Mouse (Mus musculus) hindbrain, embryonic 15.5 days (tissue): ENCODE results near the gene Cabp5. TPM values are rescaled to one million over a fixed set of nuclear protein-coding genes. Genes with fewer than 3 reads are reported as not detected.
"Not testable (repeated sequence)": the region's sequence is repeated elsewhere in the genome, so short reads cannot be mapped to it uniquely, and the experiment has no call there.

Experiments
- ATAC-seq: fragments of 200-750 bp; cut with Nextera tagmentation; 2 replicates; pipeline ENCODE4 v1.8.0; 2017; ENCODE audit warnings: low read depth, moderate number of reproducible peaks, moderate TSS enrichment; ENCODE audit not compliant: low FRiP score
- H3K27ac ChIP-seq: fragments of 300-500 bp; sonication (generic); replicated peaks from 2 replicates; pipeline ENCODE4 v1.5.1; 2015; ENCODE audit warnings: mild to moderate bottlenecking, inconsistent platforms
- H3K27me3 ChIP-seq: fragments of 300-500 bp; sonication (generic); 2 replicates; pipeline ENCODE4 v1.6.1; 2015; ENCODE audit warnings: control low read depth, inconsistent platforms
- H3K36me3 ChIP-seq: fragments of 300-500 bp; sonication (generic); 2 replicates; pipeline ENCODE4 v1.6.1; 2015; ENCODE audit warnings: control low read depth, inconsistent platforms
- H3K4me1 ChIP-seq: fragments of 300-500 bp; sonication (generic); replicated peaks from 2 replicates; pipeline ENCODE4 v1.6.1; 2015; ENCODE audit warnings: control low read depth, inconsistent platforms
- H3K4me2 ChIP-seq: fragments of 300-500 bp; sonication (generic); 2 replicates; pipeline ENCODE4 v1.6.1; 2015; ENCODE audit warnings: moderate library complexity, mild to moderate bottlenecking, inconsistent platforms
- H3K4me3 ChIP-seq: fragments of 300-500 bp; sonication (generic); 2 replicates; pipeline ENCODE4 v1.5.1; 2015; ENCODE audit warnings: mild to moderate bottlenecking, inconsistent platforms
- H3K9ac ChIP-seq: fragments of 300-500 bp; sonication (generic); 2 replicates; pipeline ENCODE4 v1.6.1; 2015; ENCODE audit warnings: inconsistent platforms
- H3K9me3 ChIP-seq: fragments of 300-500 bp; sonication (generic); 2 replicates; pipeline ENCODE4 v1.6.1; 2016; ENCODE audit warnings: control low read depth, inconsistent platforms
- WGBS: fragments of 180-500 bp; shearing (Covaris S2); methylation state at CpG from one replicate; pipeline ENCODE4 v1.1.7; 2015; 5-methylcytosine and 5-hydroxymethylcytosine counted together
- polyA plus RNA-seq: library from polyadenylated mRNA; unstranded; fragments of >200 nt; fragmentation: Nextera tagmentation; extraction: Ambion mirVana; gene quantifications from 2 replicates; pipeline ENCODE4 v1.2.1, GENCODE M21; 2015

Gene Cabp5
- 0.09 TPM in 2 replicates for polyA plus RNA-seq

DNA sequence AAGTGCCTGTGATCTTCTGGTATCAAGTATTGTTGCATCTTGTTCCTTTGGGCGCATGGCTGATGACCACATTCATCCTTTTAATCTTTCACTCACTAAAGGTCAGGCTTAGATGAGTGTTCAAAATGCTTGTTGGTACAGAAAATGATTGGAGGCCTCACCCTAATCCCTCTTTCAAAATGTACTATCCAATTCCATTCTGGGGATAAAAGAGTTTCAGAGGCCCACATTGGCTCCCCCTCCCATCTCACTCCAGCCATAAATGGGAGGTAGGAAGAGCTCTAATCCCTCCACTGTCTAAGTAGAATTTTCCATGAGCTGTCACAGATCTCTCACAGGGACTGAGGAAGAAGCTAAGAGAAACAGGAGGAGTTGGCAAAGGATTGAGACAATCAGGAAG is at the start of gene Cabp5:
Gene Cabp5 (plus strand): TSS at position 301 of the 400 bp plus-strand sequence.
- Histone ChIP-seq H3K4me3 (no peak within 1 kb of the TSS), H3K9ac (no peak within 1 kb of the TSS), H3K36me3 (no peaks in the 10 kb centered on the region), H3K27ac (no peak within 1 kb of the TSS), H3K4me2 (no peak within 1 kb of the TSS), H3K27me3 (no peaks in the 10 kb centered on the region), H3K9me3 (no peaks in the 10 kb centered on the region), H3K4me1 (no peaks in the 10 kb centered on the region)
- 83% methylated on average over 1 of the region's 1 CpGs for WGBS
- no peak for ATAC-seq

DNA sequence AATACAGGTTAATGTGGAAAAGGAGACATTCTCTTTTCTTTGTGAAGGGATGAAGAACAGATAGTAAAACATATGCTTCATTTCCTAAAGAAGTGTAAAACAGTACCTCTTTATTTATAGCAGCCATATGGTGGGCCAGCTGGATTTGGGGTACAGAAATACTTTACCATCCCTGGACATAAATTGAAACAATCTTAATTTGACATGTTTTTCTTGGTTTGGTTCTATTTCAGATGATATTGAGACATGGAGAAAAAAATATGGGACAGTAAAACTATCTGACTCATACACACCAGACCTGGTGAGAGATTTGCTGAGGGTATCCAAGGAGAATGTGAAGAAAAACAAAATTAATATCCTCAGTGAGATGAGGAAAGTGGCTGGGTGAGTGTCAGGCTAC is 42.0 kb upstream of the Cabp5 start:
- no peak overlapping the region for H3K9ac ChIP-seq
- peaks cover 46% of the 10 kb centered on the region for H3K36me3 ChIP-seq
- no peaks in the 10 kb centered on the region for H3K27me3 ChIP-seq
- no peak overlapping the region for H3K27ac ChIP-seq
- no peak overlapping the region for H3K4me2 ChIP-seq
- H3K4me1 ChIP-seq, result no peaks in the 10 kb centered on the region
- H3K4me3 ChIP-seq, result no peak overlapping the region
- no peaks in the 10 kb centered on the region for H3K9me3 ChIP-seq
- no peak for ATAC-seq

DNA sequence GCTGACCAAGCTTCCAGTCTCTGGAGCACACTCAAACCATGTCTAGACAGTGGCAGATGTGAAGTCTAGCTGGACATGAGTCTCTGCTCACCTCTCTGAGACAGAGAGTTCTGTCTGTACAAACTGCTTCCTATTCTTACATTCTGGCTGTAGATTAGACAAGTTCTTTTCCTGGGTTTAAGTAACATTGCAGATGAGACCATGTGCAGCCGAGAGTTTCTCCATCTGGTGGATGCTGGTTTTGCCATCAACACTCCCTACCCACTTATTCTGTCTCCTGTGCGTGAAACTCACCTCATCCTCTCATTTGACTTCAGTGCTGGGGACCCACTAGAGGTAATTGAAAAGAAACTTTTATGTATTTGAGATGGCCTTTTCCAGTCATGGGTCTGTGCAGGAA is 17.3 kb upstream of the Cabp5 start:
- Histone ChIP-seq H3K4me1 (no peaks in the 10 kb centered on the region), H3K27ac (no peak overlapping the region), H3K4me3 (no peak overlapping the region), H3K9ac (no peak overlapping the region), H3K27me3 (no peaks in the 10 kb centered on the region), H3K9me3 (no peaks in the 10 kb centered on the region), H3K36me3 (no peaks in the 10 kb centered on the region), H3K4me2 (no peak overlapping the region)
- 75% methylated on average over 2 of the region's 2 CpGs for WGBS
- no peak for ATAC-seq

DNA sequence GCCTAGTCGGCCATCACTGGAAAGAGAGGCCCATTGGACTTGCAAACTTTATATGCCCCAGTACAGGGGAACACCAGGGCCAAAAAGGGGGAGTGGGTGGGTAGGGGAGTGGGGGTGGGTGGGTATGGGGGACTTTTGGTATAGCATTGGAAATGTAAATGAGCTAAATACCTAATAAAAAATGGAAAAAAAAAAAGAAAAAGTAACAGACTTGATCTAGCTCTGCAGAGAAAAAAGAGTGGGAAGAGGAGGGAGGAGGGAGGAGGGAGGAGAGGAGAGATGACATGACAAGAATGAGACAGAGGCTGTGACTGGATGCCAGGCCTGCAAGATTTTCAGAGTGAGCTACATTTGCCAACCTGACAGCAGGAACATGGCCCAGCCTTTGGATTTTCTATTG is 52.6 kb downstream of the Cabp5 start, which contains the start of gene Bsph1:
Gene Bsph1 (plus strand): TSS at position 301 of the 400 bp plus-strand sequence.
- 82% methylated on average over 1 of the region's 1 CpGs for WGBS
- not testable (repeated sequence) for ATAC-seq, H3K4me1 ChIP-seq, H3K4me3 ChIP-seq, H3K27ac ChIP-seq, H3K27me3 ChIP-seq, H3K36me3 ChIP-seq, H3K9me3 ChIP-seq, H3K4me2 ChIP-seq, H3K9ac ChIP-seq

Other genes with a start within 250 kb of the Cabp5 start
- not detected in 2 replicates for gene Vmn1r88, start 238.6 kb upstream of the Cabp5 start, polyA plus RNA-seq
- not detected in 2 replicates for gene Vmn1r89, start 185.1 kb upstream of the Cabp5 start, polyA plus RNA-seq
- gene Lig1, start 120.8 kb upstream of the Cabp5 start, polyA plus RNA-seq, result 38.2 and 41.1 TPM in 2 replicates
- 11.8 and 14.2 TPM in 2 replicates for gene Zswim9, start 119.4 kb upstream of the Cabp5 start, polyA plus RNA-seq
- 0.48 and 0.64 TPM in 2 replicates for gene Pla2g4c, start 73.5 kb upstream of the Cabp5 start, polyA plus RNA-seq
- not detected in 2 replicates for gene Bsph1, start 52.7 kb downstream of the Cabp5 start, polyA plus RNA-seq
- not detected in 2 replicates for gene Bsph2, start 172.9 kb downstream of the Cabp5 start, polyA plus RNA-seq
- not detected in 2 replicates for gene Sult2a5, start 225.8 kb downstream of the Cabp5 start, polyA plus RNA-seq